Mouse (Mus musculus) neutrophil, adult 83 days (primary cell): Measurements from ENCODE around the gene Timm8a2. TPM values are rescaled to one million over a fixed set of nuclear protein-coding genes. Genes with fewer than 3 reads are reported as not detected.

Experiments used
- total RNA-seq, 2 experiments: library from RNA; stranded (reverse); gene quantifications; one replicate each; pipeline ENCODE4 v1.2.4; 2023

Gene Timm8a2
- total RNA-seq, result not detected

GRCm38 (mm10) chr14:122034451-122034850, at the start of gene Timm8a2:
TSS of gene Timm8a2 (plus strand) at chr14:122034674.

Other genes starting within 250 kb of the Timm8a2 start
- 1 to 10 TPM; 2.6 to 4.3 TPM for gene Dock9, start 236.8 kb upstream of the Timm8a2 start, total RNA-seq
- 10 to 100 TPM; 26.8 to 31.5 TPM for gene Ubac2, start 156.1 kb upstream of the Timm8a2 start, total RNA-seq
- 1 to 10 TPM; 4.5 to 6.6 TPM for gene Gpr18, start 118.9 kb upstream of the Timm8a2 start, total RNA-seq
- 10 to 100 TPM; 11.4 to 13.7 TPM for gene Gpr183, start 69.5 kb upstream of the Timm8a2 start, total RNA-seq
- 10 to 100 TPM; 63.1 to 69.8 TPM for gene Tm9sf2, start 72.4 kb downstream of the Timm8a2 start, total RNA-seq
- gene Clybl, start 147.0 kb downstream of the Timm8a2 start, total RNA-seq, result 1 to 10 TPM; 4.7 to 4.8 TPM